Mouse (Mus musculus) liver (tissue): ENCODE results near the gene Lamb2.

Source experiments
- DNase-seq: peaks from one replicate; pipeline ENCODE4 v3.0.0-alpha.2; 2020; ENCODE audit warnings: mixed read lengths

Lamb2 gene

GRCm38 (mm10) chr9:108461675-108462074, 17.9 kb upstream of the Lamb2 start:
- DNase-seq, result no peak

DNA sequence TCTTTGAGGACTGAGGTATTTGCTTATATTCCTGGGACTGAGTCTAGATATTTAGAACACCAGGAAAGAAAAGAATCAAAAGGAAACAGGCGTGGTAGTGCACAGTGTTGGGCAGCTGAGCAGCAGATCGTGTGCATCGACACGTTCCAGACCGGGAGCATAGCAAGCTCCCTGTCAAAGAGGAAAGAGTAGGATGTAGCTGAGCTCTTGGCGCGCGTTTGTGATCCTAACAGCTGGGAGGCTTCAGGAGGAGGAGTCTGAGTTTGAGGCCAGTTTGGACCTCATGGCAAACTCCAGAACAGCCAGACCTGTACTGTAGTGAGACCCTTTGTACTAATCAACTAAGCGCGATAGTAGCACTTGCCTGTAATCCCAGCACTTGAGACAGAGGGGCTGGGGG, 17.3 kb upstream of the Lamb2 start:
- no peak for DNase-seq

- no peak for DNase-seq
Observed at GRCm38 (mm10) chr9:108463713-108464112, 15.8 kb upstream of the Lamb2 start.

DNA sequence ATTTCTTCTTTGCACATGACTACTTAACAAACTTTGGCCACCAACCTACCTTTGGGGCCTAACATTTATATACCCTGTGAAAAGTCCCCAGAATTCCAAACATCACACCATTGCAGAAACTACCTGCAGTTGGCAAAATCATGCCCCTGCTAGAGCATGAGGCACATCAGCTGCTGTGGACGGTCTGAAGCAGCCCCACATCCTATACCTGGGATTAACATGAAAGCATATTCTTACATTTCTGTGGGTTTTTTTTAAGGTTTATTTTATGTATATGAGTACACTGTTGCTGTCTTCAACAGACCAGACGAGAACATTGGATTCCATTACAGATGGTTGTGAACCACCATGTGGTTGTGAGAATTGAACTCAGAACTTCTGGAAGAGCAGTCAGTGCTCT, 13.3 kb upstream of the Lamb2 start:
- DNase-seq, result no peak

GRCm38 (mm10) chr9:108469430-108469829, 10.1 kb upstream of the Lamb2 start:
- no peak for DNase-seq

DNA sequence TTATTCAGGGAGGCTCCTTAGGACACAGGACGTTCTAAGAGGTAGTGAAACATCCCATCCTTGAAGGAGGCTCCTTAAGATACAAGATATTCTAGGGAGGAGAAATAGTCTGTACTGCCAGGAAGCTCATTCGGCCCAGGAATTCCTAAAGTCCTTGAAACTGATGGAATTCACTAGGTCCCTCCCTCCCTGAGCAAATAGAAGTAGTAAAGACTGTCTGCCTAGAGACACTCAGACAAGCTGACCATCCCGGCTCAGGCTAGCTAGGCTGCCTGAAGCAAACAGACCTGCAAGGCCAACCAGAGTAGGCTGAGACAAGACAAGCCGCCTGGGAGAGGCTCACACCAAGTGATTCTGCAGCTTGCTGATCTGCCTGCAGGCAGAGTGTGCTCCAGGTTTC, 9.7 kb upstream of the Lamb2 start:
- DNase-seq, result no peak

DNA sequence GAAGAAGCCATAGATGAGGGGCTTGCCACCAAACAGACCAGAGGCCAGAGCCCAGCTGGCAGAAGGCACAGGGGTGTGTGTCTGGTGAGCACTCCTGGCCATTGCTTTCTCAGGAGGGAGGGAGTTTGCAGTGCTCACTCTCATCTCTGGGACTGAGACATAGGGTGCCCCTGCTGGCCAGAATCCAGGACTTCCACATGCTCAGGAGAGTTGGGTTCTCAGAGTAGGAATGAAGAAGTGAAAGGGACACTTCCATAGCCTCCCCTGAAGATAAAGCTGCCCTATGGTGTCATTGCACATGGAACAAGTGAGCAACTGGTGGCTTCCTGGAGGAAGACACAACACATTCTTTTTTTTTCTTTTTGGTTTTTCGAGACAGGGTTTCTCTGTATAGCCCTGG, 5.0 kb upstream of the Lamb2 start:
- DNase-seq, result no peak

DNA sequence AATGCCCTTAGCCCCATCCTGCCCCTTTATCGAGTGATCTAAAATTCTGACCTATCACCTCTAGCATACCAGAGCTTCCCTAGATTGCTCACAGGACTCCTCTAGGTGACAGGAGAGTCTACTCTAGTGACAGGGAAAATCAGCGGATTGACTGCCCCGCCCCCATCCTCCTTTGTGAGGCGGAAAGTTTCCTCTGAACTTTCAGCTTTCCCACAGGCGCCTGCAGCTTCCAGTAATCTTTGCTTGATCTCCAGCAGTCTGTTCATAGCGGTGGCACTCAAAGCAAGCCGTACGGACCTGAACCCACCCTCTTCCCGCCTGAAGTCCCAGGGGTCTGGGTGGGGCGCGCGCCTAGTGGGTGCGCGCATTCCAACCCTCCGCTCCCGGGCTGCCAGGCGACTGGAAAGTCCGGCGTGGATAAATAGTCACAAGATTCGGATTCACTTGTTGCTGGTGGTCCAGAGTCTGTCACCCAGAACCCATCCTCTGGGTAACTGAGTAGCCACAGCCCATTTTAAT, 839 bp upstream of the Lamb2 start:
- DNase-seq, result peak; percentile 60

DNA sequence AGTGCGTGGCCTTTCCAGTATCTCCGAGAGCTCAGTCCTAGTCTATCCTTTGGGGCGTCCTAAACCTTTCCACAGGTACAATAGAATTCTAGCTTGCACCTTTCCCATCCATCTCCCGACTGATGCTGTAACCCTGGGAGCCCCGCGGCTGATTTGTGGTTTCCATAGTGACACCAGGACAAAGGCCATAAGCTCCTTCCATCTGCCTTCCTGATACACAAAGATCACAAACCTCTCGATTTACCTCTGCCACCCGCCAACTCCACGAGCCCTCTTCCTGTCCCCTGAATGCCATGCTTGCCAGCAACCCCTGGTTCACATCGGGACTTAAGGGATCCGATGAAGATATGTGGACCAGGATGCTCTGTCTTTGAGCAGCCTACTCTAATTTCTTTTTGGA, 295 bp upstream of the Lamb2 start:
- no peak for DNase-seq

DNA sequence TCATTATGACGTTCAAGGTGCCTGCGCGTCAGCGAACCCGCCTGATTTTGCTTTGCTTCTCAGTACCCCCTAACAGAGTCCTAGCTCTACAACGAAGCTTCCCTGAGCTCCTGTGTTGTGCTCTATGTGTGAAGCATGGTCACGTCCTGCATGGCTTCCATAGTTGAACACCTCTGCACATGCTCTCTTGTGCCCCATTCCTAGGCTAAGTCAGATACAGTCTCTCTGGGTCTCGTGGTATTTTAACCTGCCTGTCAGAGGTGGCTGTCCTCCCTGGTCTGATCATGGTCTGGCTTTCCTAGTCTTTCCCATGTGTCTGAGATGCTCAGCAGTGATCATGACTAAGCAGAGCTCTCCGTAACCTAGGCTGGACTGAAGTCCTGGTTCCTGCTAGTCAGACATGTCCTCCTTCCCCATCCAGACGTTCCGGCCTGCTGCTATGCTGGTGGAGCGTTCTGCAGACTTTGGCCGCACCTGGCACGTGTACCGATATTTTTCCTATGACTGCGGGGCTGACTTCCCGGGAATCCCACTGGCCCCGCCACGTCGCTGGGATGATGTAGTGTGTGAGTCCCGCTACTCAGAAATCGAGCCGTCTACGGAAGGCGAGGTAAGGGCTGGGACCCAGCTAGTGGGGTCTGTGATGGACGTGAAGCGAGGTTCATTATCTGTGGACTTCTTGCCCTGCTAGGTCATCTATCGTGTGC, 1.4 kb downstream of the Lamb2 start:
- no peak for DNase-seq

DNA sequence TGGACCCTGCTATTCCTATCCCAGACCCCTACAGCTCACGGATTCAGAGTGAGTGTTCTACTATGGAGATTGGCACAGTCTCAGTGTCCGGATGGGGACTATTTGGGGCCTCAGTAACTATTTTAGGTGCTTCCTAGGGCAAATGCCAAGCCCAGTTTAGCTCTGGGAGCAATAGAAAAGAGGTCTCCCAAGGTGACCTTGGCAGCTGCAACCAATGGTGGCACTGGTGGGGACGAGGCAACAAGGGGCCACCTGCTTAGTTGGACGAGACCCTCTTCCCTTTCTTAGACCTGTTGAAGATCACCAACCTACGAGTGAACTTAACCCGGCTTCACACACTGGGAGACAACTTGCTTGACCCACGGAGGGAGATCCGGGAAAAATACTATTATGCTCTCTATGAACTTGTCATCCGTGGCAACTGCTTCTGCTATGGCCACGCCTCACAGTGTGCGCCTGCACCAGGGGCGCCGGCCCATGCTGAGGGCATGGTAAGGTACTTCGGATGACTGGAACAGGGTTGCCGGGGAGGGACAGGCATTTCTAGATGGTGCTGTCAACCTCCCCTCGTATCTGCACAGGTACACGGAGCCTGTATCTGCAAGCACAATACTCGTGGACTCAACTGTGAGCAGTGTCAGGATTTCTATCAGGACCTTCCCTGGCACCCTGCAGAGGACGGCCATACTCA, 2.1 kb downstream of the Lamb2 start:
- DNase-seq, result no peak

DNA sequence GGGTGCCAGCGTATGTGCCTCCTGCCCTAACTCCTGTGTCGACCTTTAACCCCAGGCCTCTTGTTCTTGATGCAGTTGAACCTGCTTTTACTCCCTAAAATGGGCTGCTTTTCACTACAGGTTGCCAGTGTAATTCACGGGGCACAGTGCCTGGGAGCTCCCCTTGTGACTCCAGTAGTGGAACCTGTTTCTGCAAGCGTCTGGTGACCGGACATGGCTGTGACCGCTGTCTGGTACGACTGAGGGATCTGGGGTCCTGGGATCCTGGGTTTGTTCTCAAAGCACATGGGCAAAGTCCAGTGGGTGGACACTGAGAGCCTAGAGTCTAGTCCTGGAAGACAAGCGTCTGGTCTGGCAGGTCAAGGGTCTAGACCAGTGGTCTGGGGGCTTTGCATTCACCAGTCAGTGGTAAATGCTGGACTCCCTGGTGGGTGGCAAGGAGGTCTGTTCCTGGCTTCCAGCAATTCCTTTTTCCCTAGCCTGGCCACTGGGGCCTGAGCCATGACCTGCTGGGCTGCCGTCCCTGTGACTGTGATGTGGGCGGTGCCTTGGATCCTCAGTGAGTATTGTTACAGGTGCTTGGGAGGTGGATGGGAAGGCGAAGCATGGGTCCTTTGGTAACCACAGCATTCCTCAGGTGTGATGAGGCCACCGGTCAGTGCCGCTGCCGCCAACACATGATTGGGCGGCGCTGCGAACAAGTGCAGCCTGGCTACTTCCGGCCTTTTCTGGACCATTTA, 3.7 kb downstream of the Lamb2 start:
- no peak for DNase-seq

- no peak for DNase-seq
Observed at GRCm38 (mm10) chr9:108484021-108484420, 4.5 kb downstream of the Lamb2 start.

DNA sequence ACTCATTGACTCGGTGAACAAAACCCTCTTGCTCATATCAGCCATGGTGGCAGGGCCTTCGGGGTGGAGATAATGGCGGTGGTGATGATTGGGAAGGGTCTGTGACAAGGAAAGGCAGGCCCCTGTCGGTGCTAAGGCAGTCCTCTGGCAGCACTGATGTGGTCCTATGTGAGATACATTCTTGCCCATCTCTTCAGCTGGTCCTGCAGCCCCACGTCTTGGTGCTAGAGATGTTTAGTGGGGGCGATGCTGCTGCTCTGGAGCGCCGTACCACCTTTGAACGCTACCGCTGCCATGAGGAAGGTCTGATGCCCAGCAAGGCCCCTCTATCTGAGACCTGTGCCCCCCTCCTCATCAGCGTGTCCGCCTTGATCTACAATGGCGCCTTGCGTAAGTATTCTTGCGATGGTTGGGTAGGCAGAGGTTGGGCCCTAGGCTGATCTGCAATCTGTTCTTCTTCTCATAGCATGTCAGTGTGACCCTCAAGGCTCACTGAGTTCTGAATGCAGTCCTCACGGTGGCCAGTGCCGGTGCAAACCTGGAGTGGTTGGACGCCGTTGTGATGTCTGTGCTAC, 5.9 kb downstream of the Lamb2 start:
- no peak for DNase-seq

DNA sequence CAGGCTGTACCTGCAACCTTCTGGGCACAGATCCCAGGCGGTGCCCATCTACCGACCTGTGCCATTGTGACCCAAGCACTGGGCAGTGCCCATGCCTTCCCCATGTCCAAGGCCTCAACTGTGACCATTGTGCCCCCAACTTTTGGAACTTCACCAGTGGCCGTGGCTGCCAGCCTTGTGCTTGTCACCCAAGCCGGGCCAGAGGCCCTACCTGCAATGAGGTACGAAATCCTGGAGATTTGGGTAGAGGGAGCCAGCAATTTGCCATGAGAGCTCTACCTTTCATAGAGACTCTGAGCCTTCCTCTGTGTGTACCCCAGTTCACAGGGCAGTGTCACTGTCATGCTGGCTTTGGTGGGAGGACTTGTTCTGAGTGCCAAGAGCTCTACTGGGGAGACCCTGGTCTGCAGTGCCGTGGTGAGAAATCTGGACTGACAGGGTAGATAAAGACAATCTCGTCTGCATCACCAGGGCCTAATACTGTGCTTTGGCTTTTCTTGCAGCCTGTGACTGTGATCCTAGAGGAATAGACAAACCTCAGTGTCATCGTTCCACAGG, 7.5 kb downstream of the Lamb2 start:
- DNase-seq, result no peak

DNA sequence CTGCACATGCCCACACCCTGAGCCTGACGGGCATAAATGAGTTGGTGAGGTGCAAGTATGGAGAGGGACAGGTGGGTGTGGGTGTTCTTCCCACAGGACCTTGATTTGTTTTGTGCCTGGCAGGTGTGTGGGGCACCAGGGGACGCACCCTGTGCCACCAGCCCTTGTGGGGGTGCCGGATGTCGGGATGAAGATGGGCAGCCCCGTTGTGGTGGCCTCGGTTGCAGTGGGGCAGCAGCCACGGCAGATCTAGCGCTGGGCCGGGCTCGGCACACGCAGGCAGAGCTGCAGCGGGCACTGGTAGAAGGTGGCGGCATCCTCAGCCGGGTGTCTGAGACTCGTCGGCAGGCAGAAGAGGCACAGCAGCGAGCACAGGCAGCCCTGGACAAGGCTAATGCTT, 8.9 kb downstream of the Lamb2 start:
- DNase-seq, result no peak

- no peak for DNase-seq
Observed at GRCm38 (mm10) chr9:108489215-108489614, 9.7 kb downstream of the Lamb2 start.

DNA sequence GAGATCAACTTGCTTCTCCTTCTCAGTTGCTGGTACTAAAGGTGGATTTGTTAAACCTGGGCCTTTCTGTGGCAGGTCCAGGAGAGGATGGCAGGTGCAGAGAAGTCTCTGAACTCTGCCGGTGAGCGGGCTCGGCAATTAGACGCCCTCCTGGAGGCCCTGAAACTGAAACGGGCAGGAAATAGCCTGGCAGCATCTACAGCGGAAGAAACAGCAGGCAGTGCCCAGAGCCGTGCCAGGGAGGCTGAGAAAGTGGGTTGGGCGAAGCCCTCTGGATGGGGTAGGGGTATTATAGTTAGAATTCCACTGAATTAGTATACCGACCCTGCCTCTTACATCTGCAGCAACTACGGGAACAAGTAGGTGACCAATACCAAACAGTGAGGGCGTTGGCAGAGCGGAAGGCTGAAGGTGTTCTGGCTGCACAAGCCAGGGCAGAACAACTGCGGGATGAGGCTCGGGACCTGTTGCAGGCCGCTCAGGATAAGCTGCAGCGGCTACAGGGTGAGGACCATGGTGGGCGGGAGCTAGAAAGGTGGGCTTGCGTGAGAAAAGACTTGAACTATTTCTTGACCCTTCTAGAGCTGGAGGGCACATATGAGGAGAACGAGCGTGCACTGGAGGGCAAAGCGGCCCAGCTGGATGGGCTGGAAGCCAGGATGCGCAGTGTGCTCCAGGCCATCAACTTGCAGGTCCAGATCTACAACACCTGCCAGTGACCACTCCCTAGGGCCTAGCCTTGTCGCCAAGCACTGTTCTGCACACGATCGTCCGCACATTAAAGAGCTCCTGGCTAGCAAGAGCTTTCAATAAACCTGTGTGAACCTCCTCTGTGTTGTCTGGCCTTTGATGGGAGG, 10.4 kb downstream of the Lamb2 start:
- DNase-seq, result no peak

- peak; percentile 93 for DNase-seq
Observed at GRCm38 (mm10) chr9:108490559-108491285, 11.2 kb downstream of the Lamb2 start, which contains the start of gene Usp19. Usp19 (plus strand) TSS chr9:108490602.

DNA sequence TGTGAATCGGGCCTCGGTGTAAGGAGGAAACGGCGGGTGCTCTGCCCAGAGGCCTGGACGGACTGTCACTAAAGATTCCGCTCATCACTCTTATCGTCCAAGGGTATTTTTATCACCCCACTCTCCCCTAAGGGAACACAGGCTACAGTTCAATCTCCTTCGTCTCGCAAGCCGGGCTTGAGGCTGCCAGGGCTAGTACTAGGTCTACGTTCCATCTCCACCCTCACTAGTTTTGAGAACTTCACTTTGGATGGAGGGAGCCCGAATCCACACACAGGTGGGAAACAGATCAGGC, 11.7 kb downstream of the Lamb2 start:
- DNase-seq, result no peak

DNA sequence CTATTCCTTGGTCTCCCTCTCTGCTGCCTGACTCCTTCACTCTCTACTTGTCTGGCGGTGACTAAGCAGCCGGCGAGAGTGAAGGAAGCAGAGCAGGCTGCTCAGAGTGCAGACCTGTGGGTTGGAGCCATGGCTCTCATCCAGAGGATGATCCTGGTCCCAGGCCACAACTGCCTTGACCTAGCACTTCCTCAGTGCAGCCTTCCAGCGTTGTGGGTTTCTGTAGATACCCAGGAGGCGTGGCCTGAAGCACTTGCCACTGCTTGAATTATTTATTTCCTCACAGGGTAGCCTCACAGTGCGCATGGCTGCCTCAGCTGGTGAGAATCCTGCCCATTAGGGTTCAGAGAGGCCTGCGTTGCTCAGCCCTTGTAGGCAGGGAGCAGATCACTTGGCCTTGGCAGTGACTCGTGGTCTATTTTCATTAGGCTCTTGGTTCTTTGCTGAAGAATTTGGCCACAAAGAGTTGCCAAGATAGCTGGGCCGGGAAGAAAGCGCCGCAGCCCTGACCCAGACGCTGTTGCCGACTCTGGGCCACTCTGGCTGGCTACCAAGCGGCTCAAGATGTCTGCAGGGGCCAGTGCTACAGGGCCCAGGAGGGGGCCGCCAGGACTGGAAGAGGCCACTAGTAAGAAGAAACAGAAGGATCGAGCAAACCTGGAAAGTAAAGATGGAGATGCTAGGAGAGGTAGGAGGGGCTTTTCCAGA, 12.7 kb downstream of the Lamb2 start:
- peak; percentile 23 for DNase-seq
